Mouse (Mus musculus): ENCODE data around the gene Plekho1.
"Not testable (repeated sequence)": the region's sequence is repeated elsewhere in the genome, so short reads cannot be mapped to it uniquely, and the experiment has no call there.

Gene Plekho1

DNA sequence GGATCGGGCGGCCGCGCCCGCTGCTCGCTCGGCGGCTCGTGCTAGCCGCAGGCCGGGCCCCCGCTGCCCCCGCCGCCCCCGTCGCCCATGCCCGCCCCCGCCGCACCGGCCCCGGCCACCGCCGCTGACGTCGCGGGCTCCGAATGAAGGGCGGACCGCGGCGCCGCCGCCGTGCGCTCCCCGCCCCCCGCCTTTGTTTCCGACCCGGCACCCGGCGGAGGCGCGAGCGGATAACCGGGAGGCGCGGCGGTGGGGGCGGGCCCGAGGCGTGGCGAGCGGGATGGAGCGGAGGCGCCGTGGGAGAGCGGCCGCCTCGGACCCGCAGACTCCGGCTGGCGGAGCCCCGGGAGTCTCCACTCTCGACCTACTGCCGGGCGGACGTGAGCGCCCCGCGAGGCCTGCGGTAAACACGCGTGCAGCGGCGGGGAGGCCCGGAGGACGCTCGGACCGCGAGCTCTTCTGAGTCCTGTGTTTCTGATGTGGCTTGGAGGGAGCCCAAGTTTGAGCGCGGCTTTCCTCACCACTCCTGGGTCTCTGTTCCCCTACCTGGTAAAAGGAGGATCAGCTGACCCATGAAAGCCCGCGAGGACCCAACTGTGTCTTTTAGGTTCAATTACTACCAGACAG lies at the start of gene Plekho1:
Gene Plekho1, minus strand, starts transcription at position 200 of the 627 bp plus-strand sequence.
- DNase-seq: peak; percentile 77

DNA sequence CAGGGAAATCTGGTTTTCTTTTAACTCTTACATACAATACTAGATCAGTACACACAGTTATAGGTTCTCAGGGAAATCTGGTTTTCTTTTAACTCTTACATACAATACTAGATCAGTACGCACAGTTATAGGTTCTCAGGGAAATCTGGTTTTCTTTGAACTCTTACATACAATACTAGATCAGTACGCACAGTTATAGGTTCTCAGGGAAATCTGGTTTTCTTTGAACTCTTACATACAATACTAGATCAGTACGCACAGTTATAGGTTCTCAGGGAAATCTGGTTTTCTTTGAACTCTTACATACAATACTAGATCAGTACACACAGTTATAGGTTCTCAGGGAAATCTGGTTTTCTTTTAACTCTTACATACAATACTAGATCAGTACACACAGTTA lies 48.8 kb upstream of the Plekho1 start:
- not testable (repeated sequence) for DNase-seq

GRCm38 (mm10) chr3:96043104-96043503 lies 47.3 kb upstream of the Plekho1 start:
- no peak for DNase-seq

- no peak for DNase-seq
Measured at GRCm38 (mm10) chr3:96041079-96041478, 45.3 kb upstream of the Plekho1 start.

- no peak for DNase-seq
Measured at GRCm38 (mm10) chr3:96040663-96041006, 44.8 kb upstream of the Plekho1 start.

GRCm38 (mm10) chr3:96039857-96040662 lies 44.3 kb upstream of the Plekho1 start:
- no peak for DNase-seq

DNA sequence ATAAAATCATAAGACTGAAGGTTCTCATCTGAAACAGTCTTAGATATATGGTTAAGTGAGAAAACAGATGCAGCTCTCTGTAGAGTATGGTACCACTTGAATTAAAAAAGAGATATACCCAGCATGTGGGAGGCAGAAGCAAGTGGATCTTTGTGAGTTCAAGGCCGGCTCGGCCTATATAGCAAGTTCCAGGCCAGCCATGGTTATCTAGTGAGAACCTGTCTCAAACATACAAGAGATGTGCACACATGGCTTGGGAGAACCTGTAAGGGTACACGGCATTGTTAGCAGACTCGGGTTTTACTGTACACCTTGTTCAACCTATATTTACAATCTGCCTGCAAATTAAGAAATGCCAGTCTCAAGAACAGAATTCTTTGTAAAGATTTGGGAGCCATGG lies 43.0 kb upstream of the Plekho1 start:
- DNase-seq: no peak

- no peak for DNase-seq
Measured at GRCm38 (mm10) chr3:96038156-96038555, 42.4 kb upstream of the Plekho1 start.

DNA sequence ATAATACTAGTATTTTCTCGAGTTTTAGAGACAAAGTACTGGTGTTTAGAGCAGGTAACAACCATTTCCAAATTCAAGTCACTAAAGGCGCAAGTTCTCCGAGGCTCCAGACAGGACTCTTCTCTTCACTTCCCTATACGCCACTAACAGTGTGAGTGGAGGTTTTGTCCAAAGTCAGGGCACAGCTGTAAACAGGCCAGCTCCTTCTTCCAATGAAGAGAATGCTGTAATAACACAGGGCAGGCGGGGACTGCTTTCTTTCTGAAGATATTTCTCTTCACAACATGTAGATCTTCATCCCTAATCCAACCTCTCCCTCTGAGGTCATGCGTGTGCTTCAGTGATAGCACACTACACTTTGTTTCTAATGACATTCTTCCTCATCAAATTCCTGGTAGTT lies 41.0 kb upstream of the Plekho1 start:
- no peak for DNase-seq

DNA sequence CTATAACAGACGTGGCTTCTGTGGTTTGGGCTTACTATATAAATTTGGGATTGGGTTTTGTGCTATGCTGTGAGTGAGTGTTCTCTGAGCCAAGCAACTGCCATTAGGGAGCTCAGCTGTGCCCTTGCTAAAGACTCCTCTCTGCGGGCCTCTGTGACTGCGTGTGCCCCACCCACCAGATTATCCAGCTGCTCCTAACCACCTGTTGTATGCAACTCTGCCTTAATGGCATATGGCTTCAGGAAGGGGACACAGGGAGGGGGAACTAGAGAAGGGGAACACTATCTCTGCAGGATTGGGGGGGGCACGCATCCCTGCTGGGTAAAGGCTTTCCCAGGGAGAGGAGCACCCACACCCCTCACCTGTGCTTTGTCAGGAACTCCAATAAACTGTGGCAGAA lies 37.2 kb upstream of the Plekho1 start:
- DNase-seq: no peak

GRCm38 (mm10) chr3:96032652-96033017 lies 36.8 kb upstream of the Plekho1 start:
- no peak for DNase-seq

GRCm38 (mm10) chr3:96031991-96032651 lies 36.3 kb upstream of the Plekho1 start:
- no peak for DNase-seq

- DNase-seq: no peak
Measured at GRCm38 (mm10) chr3:96029766-96030165, 34.0 kb upstream of the Plekho1 start.

GRCm38 (mm10) chr3:96029336-96029735 lies 33.5 kb upstream of the Plekho1 start:
- DNase-seq: no peak

DNA sequence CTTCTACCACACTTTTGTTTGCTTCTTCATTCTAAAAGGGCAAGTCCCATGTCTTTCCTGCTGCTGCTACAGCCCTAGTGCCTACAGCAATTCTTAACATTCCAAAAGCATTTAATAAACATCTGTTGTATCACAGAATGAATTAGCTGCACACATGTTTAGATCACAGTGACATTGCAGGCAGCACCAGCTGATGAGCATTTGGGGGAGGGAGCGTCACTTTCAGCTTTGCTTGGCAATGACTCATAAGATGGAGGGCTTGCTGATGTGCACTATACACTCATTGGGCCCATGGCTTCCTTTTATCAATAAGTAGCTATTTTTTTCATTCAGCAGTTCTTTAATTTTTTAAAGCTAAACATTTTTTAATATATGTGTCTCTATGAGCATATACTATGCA lies 32.1 kb upstream of the Plekho1 start:
- DNase-seq: no peak

- no peak for DNase-seq
Measured at GRCm38 (mm10) chr3:96027145-96027544, 31.3 kb upstream of the Plekho1 start.

DNA sequence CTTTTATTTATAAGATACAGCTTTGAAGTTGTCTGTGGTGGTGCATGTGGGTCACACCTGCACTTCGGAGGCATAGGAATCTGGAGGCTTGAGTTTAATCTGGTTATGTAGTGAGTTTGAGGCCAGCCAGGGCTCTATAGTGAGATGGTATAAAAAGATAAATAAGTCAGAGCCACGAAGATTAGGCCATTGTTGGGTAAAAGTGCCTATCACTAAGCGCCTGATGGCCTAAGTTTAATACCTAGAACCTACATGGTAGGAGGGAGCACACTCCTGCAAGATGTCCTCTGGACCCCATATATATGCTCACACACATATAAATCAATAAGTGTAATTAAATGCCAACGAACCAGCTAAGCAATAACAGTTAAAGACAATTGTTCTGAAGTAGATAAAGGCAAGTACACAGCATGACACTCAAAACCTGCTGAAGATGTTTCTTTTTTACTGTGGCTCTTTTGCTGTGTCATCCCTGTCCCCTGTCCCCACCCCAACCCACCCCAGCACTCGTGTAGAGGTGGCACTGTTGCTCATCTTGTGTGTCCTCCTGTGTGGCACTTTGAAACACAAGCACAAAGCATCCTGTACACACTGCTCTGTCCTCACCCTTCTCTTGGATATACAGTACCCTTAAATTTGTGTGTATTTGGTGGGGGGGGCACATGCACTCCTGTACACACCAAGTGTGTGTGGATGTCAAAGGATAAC lies 25.8 kb upstream of the Plekho1 start:
- DNase-seq: no peak

- DNase-seq: no peak
Measured at GRCm38 (mm10) chr3:96020735-96021134, 24.9 kb upstream of the Plekho1 start.

DNA sequence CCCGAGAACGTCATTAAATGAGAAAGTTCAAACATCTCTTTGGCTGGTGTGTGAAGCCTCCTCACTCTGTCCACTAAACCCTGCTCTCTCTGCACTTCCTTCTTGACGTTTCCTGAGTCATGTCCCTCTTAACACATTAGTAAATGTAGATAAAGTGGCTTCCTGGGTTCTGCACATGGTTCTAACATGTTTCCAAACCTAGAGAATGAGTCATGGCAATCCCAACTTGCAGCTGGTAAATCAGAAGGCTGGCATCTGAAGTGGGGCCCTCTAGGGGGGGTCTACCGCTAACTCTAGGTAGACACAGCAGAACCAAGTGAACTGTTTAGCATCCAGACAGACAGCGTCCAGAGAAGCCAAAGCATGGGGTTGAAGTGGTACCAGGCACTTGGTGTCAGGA lies 21.7 kb upstream of the Plekho1 start:
- no peak for DNase-seq

GRCm38 (mm10) chr3:96016257-96016889 lies 20.6 kb upstream of the Plekho1 start:
- DNase-seq: no peak

GRCm38 (mm10) chr3:96015681-96016080 lies 19.9 kb upstream of the Plekho1 start:
- no peak for DNase-seq

DNA sequence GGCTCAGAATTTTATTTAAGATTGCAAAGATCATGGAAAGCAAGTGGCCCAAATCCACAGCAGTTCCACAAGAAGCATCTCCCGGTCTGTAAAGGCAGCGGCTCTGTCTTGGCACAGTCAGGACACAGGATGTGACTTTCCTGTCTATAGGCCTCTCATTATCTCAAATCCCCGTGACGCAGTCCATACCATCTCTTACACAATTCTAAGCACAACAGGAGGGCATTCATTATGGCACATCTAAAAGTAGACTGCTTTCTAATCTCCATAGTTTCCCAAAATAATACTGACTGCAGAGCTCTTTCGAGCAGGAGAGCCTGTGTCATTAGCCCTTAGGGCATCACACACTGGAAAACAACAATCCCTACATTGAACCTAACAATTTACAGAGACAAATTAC lies 17.0 kb upstream of the Plekho1 start:
- DNase-seq: no peak

GRCm38 (mm10) chr3:96008463-96008862 lies 12.7 kb upstream of the Plekho1 start:
- no peak for DNase-seq
